Mouse (Mus musculus): ENCODE results near the gene Usp47.

GRCm38 (mm10) chr7:112157584-112158315, 134.4 kb downstream of the Usp47 start:
- TF ChIP-seq CTCF (IDR thresholded peaks at IDR 0.05) (no peak), EP300 (IDR thresholded peaks at IDR 0.05; ENCODE audit: insufficient read depth, low read depth, low read length) (no peak), POLR2A (IDR thresholded peaks at IDR 0.05; ENCODE audit: insufficient read depth, low read depth, low read length) (no peak)
